Mouse (Mus musculus): ENCODE data around the gene Cox8b. TPM values are rescaled to one million over a fixed set of nuclear protein-coding genes. Genes with fewer than 3 reads are reported as not detected.

Cox8b gene
- polyA plus RNA-seq (2012; rRNA removed): 3.9 and 4.4 TPM in 2 replicates

GRCm38 (mm10) chr7:140900220-140900619 is at the start of gene Cox8b:
Cox8b (minus strand) TSS chr7:140900446.
- DNase-seq (ENCODE audit: low spot score): no peak

GRCm38 (mm10) chr7:140949255-140949654 is 49.0 kb upstream of the Cox8b start:
- DNase-seq (ENCODE audit: low spot score): no peak

GRCm38 (mm10) chr7:140948161-140948560 is 47.9 kb upstream of the Cox8b start:
- DNase-seq (ENCODE audit: low spot score): no peak

GRCm38 (mm10) chr7:140946980-140947379 is 46.7 kb upstream of the Cox8b start:
- DNase-seq (ENCODE audit: low spot score): no peak

- DNase-seq (ENCODE audit: low spot score): no peak
These were observed 46.1 kb upstream of the Cox8b start for GRCm38 (mm10) chr7:140946311-140946710.

GRCm38 (mm10) chr7:140945247-140945646 is 45.0 kb upstream of the Cox8b start:
- no peak for DNase-seq (ENCODE audit: low spot score)

GRCm38 (mm10) chr7:140944236-140944635 is 44.0 kb upstream of the Cox8b start:
- no peak for DNase-seq (ENCODE audit: low spot score)

GRCm38 (mm10) chr7:140943356-140943755 is 43.1 kb upstream of the Cox8b start:
- no peak for DNase-seq (ENCODE audit: low spot score)

- DNase-seq (ENCODE audit: low spot score): no peak
These were observed 42.6 kb upstream of the Cox8b start for GRCm38 (mm10) chr7:140942811-140943210.

- no peak for DNase-seq (ENCODE audit: low spot score)
These were observed 42.1 kb upstream of the Cox8b start for GRCm38 (mm10) chr7:140942341-140942740.

- peak; percentile 72 for DNase-seq (ENCODE audit: low spot score)
These were observed 41.2 kb upstream of the Cox8b start, which contains the start of gene Pgghg for GRCm38 (mm10) chr7:140941222-140942051. Pgghg (plus strand) TSS chr7:140941391.

GRCm38 (mm10) chr7:140939669-140940171 is 39.5 kb upstream of the Cox8b start:
- DNase-seq (ENCODE audit: low spot score): no peak

- DNase-seq (ENCODE audit: low spot score): no peak
These were observed 38.6 kb upstream of the Cox8b start for GRCm38 (mm10) chr7:140938896-140939295.

GRCm38 (mm10) chr7:140938436-140938835 is 38.2 kb upstream of the Cox8b start:
- no peak for DNase-seq (ENCODE audit: low spot score)

- no peak for DNase-seq (ENCODE audit: low spot score)
These were observed 26.9 kb upstream of the Cox8b start for GRCm38 (mm10) chr7:140927181-140927580.

GRCm38 (mm10) chr7:140923070-140923775 is 23.0 kb upstream of the Cox8b start:
- DNase-seq (ENCODE audit: low spot score): no peak

- DNase-seq (ENCODE audit: low spot score): no peak
These were observed 22.3 kb upstream of the Cox8b start for GRCm38 (mm10) chr7:140922398-140923069.

GRCm38 (mm10) chr7:140921225-140921975 is 21.2 kb upstream of the Cox8b start:
- DNase-seq (ENCODE audit: low spot score): no peak

GRCm38 (mm10) chr7:140920418-140921029 is 20.3 kb upstream of the Cox8b start, which contains the start of gene Nlrp6:
Nlrp6 (plus strand) TSS chr7:140920902.
- no peak for DNase-seq (ENCODE audit: low spot score)

GRCm38 (mm10) chr7:140919911-140920310 is 19.7 kb upstream of the Cox8b start:
- DNase-seq (ENCODE audit: low spot score): no peak

All from urinary bladder, adult 2 months (tissue).